Mouse (Mus musculus): Measurements from ENCODE around the gene Tubal3.
"Not testable (repeated sequence)": the region's sequence is repeated elsewhere in the genome, so short reads cannot be mapped to it uniquely, and the experiment has no call there.

Gene Tubal3

DNA sequence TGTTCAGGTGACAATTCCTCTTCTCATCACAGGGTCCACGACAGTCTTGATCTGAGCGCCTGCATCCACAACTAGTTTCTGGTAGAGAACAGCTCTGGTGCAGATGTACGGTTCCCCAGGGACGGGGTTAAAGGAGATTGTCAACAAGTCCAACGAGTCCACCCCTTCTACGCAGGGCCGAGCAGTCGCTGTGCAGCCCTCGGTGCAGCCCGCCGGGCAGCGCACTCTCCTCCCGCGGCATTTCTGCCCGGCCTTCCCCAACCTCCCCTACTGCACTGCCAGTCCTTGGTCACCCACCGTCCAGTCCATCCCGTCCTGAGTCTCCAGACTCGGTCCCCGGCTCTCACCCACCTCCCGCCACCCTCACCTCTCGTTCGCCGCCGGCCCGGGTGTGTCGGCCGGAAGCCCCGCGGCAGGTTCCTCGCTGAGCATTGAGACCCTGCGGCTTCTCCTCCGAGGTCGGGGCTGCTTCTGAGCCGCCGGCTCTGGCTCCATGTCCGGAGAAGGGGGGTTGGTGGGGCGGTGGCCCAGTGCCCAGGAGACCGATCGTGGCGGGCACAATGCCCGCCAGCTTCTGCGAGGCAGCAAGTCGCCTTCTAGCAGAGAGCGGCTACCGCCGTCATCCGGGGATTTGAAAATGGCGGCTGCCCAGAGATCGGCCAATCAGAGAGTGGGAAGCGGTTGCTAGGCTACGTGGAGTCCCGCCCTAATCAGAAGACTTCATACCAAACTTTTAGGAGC lies at the start of gene Tubal3, which contains the start of gene Net1:
TSS of gene Tubal3 (plus strand) at position 704 of the 741 bp plus-strand sequence.
TSS of gene Net1 (minus strand) at position 650 of the 741 bp plus-strand sequence.
- CTCF ChIA-PET: no interaction called here

DNA sequence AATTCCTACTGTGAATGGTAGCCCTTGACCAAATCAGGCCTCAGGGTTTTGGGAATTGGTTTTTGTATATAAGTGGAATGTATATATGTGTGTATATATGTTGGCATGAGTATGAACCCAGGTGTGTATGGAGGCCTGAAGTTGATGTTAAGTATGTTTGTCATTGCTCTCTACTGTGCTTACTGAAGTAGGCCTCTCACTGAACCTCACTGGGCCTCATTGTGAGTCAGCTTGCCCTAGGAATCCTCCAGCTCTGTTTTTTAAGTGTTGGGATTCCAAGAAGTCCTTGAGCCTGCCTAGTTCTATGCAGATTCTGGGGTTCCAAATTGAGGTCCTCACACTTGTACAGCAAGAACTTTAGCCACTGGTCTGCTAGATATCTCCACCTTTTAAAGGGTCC lies 48.2 kb upstream of the Tubal3 start:
- CTCF ChIA-PET: no interaction called here

DNA sequence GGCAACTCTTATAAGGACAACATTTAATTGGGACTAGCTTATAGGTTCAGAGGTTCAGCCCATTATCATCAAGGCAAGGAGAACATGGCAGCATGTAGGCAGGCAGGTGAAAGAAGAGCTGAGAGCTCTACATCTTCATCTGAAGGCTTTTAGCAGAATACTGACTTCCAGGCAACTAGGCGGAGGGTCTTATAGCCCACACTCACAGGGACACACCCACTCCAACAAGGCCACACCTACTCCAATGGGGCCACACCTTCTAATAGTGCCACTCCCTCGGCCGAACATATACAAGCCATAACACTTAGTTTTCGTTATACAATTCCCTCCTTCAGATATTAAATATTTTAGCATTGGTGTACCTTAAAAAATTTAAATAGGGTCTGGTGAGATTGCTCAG lies 45.2 kb upstream of the Tubal3 start:
- CTCF ChIA-PET: interaction anchor here (0.7 kb wide), 1 partner anchor 48 kb away, joined by 3 read pairs; no protein-coding TSS in a partner anchor

DNA sequence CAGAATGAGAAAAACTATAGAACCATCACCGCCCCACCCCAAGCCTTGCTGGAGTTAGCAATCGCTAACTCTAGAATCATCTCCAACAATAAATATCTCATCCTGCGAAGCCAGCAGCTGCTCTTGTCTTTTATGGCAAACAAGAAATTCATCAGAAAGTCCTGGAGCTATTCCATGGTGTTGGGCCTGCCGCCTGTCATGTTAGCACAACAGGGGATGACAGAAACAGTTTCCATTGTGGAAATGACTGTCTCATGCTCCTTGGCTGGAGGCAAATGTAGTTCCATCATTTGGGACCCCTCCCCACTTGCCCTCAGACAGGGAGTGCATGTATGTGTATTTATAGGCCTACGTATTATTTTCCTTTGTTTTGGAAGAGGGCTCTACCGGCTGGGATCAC lies 41.6 kb upstream of the Tubal3 start:
- CTCF ChIA-PET: no interaction called here

DNA sequence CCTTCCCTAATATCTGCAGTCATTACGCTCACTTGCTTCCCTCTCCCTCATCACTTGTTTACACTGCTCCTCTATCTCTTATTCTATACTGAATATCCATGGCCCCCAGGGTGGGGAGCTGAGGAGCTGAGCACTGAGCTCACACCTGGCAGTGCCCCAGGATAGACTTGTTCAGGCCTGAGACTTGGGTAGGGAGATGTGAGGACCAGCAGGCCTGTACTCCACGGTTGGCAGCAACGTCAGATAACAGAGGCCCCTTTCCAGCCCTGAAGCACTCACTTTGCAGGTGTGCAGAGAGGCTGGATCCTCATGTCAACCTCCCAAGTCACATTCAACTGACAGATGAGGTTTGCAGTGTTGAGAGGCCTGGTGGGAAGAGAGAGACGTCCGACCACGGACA lies 40.9 kb upstream of the Tubal3 start:
- CTCF ChIA-PET: no interaction called here

DNA sequence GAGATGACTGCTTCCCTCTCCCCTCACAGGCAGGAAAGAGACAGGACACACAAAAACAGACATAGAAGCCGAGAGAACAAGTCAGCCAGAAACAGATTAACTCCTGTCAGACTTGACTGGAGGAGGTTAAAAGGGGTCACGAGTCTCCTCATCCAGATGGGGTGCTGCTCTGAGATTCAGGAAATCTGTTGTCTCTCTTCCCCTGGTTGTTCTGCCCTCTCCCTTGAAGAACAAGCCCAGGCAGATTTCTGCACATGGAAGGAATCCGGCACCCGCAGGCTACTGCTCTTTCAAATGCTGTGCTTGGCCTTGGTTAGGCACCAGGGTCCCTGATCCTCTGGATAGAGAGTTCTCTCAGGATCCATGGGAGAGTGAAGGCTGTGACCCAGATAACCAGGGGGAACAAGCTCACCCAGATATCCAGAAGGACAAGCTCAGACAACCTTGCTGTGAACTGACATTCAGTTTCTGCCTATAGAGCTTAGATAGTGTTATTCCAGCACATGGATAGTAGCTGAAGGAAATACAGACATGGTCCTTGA lies 40.3 kb upstream of the Tubal3 start:
- CTCF ChIA-PET: no interaction called here

DNA sequence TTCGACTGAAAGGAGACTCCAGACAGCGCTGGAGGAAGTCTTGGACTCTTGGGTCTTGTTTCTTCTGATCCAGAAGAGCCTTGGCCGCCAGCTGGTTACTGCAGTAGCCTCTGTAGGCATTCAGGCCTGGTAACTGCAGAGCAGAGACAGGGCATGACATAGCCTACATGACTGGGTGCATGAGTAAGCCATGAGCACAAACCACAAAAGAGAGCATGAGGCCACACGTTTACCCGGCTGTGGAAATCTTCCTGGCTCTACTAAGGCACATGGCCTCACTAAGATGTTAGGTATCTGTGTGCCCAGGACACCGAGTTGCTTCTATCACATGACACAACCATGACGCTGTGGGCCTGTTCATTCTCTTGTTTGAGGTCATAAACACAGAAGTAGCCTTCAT lies 31.4 kb upstream of the Tubal3 start:
- CTCF ChIA-PET: no interaction called here

DNA sequence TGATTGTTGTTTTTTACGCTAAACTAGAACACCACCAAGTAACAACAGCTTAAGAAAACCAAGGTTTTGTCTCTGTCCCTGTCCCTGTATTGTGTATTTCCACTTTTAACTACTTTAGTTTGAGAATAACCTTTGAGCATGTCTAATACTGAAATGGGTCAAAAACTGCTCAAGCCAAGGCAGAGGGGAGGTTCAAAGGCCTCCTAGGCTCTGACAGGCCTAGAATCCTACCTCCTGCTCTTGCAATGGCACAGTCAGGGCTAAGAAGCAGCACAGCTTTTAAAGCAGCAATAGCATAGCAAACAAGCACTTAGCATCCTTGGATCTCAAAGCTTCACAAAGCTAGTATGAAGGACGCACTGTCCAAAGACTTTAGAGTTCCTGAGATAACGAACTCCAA lies 29.0 kb upstream of the Tubal3 start:
- CTCF ChIA-PET: no interaction called here

DNA sequence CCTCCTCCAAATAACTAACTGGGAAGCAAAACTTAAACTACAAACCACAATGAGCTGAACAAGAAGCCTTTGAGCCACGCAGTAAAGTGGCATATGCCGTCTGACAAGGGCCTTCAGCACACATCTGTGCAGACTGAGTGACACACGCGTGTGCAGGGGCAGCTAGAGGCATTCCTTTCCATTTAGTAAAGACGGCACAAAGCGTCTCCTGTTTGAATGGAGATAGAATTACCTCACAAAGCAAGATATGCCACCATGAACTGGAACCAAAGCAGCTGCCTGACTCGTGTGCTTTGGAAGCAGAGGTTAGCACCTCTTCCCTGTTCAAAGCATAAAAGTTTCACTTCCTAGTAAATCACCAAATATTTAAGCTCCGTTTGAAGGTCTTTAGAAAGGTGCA lies 28.0 kb upstream of the Tubal3 start:
- CTCF ChIA-PET: no interaction called here

DNA sequence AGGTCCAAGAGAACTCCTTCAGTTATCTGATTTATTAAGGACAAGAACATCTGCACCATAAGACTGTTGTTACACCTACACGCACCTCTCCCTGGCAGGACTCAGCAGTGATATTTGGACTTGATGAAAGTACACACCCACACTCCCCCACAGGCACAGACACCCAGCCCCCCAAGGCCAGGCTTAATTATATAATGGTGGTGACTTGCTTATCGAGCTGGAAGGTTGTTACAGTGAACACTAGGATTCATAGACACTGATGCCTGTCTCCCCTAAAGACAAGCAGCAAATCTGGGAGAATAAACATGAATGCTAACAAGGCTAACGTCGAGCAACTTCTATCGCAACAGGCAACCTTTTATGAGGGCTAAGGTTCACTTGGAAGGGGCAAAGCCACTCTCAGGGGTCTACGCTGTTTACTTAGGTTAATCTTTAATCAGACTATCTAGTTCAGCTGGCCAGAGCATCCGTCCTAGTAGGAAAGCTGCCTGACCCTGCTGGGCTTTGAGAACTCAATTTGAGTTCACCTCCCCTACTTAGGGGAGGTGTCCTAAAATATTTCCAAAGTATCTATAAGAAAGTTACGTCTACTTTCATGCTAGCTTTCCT lies 26.5 kb upstream of the Tubal3 start:
- CTCF ChIA-PET: interaction anchor here (0.8 kb wide), 1 partner anchor 68 kb away, joined by 3 read pairs; no protein-coding TSS in a partner anchor

DNA sequence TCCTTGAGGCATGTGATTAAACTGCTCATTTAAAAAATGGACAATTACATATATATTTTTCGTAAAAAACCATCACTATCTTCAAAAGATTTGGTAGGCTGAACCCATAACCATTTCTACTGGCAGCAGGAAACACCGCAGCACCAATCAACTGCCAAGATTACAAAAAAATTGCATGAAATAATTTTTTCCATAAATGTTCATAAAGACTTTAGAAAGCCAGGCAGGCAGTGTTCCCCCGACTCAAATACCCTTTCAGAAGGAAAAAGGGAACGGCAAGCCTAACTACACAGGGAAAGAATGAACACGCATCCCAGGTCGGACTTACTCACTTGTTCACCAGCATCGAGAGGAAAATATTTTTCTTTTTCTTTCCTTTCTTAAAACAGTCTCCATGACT lies 25.5 kb upstream of the Tubal3 start:
- CTCF ChIA-PET: interaction anchor here (1.5 kb wide), 1 partner anchor 227 kb away, joined by 6 read pairs; no protein-coding TSS in a partner anchor

DNA sequence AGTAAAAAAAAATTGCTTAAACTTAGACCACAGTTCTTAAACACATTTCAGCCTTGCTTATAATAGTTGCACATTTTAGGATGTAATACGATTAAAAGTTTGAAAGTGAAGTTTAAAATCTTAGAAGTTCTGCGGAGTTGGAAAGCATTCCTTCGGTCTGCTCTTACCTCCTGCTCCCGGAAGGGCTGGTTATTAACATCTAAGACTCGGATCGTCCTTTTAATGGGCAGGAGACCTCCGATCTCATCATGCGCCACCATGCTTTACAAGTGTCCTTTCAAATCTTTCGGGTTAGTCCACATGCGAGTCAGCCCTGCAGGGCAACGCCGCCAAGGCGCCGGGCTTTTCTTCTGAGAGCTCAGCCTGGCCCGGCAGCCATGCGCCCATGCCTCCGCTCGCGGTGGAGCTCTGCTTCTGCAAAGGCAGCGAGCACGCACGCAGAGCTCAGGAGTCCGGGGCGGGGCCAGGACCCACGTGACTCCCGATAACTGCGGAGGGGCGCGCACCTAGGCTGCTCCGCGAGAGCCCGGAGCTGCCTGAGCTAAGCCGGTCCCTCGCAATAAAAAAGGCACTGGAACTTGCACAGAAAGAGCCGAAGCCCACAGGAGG lies 24.8 kb upstream of the Tubal3 start:
- CTCF ChIA-PET: interaction anchor here (0.6 to 1.5 kb wide), 2 partner anchors 228 to 266 kb away, joined by 4 to 6 read pairs; no protein-coding TSS in a partner anchor

DNA sequence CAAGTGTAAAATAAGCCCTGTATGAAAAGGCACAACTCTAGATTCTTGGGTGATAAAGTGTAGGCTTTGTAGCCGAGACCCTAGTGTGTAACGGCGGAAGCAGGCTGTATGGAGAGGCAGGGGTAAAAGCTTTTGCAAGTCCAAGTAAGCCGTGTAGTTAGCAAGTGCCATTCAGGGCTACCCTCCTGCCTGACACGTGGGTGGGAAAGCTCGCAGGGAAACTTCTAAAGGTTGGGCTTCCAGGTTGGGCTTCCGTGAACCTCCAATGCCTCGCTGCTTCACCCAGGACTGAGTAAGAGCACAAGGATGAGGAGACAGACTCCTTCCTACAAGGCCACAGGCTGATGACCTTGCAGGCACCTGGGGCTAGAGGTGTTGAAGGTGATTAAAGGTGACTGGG lies 23.5 kb upstream of the Tubal3 start:
- CTCF ChIA-PET: interaction anchor here (0.7 kb wide), 2 partner anchors 71 to 519 kb away, joined by 3 to 11 read pairs; no protein-coding TSS in a partner anchor

DNA sequence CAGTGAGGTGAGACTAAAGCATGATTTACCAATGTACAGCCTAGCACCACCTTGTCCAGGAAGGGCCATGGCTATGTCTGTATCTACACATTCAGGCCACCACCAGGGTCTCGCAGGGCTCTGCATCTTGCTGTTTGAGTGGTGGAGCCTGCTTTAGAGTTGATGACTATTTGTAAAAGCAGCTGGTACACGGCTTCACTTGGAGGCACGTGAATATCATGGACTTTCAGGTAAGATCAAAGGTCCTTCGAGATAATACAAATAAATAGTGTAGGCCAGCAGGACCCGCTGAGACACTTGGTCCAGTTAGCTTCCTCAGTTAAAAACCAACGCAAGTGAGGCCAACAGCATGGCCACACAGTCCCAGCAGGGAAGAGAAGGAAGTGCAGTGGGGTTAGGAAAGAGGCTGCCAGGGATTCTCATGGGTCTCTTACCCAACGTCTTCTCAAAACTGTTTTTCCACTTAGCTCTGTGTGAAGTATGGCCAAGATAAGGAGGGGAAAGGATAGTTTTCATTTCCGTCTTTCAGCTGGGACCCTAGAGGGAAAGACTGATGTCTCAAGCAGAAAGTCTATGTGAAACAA lies 22.6 kb upstream of the Tubal3 start:
- CTCF ChIA-PET: no interaction called here

DNA sequence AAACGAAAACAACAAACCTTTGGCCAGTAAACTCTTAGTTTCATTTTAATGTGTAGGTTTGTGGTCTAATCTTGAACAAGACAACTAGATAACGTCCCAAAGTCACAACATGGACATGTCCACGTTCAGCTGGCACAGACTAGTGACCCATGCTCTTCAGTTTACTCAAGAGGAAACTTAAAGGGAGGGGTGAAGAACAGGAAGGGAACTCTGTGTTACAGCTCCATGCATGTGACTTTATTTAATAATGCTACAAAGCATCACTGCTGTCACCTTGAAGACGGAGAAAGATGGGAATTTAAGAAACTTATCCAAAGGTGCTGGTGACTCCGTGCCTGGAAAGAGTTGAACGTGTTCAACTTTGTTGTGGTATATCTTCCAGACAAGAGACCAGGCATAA lies 22.0 kb upstream of the Tubal3 start:
- CTCF ChIA-PET: no interaction called here

DNA sequence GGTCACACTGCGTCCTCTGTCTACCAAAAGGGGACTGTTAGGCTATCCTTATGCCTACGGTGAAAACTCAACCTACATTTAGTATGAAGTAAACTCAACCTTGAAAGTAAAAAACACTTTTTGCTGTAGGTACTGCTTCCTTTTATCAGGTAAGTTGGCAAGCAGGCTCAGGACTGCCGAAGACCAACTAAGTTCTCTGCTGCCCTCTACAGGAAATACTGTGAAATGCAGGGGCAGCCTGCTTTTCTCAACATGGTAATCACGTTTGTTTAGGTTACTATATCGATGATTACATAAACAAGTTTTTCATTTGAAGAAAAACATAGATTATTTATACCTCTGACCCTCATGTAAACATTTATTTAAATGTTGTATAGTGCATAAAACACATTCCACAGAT lies 21.2 kb upstream of the Tubal3 start:
- CTCF ChIA-PET: no interaction called here

DNA sequence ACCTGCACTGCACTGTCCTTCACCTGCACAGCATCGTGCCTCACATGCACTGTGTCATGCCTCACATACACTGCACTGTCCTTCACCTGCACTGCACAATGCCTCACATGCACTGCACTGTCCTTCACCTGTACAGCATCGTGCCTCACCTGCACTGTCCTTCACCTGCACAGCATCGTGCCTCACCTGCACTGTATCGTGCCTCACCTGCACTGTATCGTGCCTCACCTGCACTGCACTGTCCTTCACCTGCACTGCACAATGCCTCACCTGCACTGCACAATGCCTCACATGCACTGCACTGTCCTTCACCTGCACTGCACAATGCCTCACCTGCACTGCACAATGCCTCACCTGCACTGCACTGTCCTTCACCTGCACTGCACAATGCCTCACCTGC lies 19.9 kb upstream of the Tubal3 start:
- CTCF ChIA-PET: not testable (repeated sequence)

DNA sequence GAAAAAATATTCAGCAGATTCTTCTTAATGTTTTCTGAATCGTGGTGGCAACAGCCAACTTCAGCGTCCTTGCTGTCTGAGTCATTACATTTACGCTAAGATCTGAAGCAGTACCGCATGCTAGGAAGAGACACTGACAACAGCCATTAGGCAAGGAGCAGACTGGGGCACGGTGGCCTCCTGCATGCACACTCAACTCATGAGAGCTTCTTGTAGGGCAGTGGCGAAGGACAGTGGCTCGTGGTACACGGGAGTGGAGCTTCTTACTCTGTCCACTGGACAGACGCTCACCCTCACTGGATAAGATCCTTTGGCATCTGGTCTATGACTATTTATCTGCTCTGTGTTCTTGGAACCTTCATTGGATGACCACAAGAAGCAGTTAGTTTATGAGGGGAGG lies 18.8 kb upstream of the Tubal3 start:
- CTCF ChIA-PET: no interaction called here

DNA sequence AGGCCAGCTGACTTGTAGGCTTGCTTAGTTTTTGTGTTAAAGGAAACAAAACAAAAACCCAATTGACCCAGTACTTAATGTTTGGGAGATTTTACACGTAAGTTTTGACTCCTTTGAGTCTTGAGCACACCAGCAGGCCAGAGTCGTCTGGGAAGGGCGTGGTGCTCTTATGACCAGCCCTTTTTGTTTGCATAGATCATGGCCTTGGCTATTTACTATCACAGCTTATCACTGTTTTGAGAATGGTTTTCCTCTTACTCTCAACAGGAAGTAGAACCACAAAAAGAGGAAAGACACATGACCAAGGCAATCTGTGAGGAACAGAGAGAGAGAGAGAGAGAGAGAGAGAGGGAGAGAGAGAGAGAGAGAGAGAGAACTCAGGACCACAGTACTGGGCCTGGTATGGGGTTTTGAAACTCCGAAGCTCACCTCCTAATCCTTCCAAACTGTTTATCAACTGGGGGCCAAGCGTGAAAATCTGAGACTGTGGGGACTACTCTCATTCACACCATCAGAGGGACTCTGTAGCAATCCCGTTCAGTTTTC lies 10.8 kb upstream of the Tubal3 start:
- CTCF ChIA-PET: interaction anchor here (0.6 kb wide), 1 partner anchor 56 kb away, joined by 4 read pairs; no protein-coding TSS in a partner anchor

DNA sequence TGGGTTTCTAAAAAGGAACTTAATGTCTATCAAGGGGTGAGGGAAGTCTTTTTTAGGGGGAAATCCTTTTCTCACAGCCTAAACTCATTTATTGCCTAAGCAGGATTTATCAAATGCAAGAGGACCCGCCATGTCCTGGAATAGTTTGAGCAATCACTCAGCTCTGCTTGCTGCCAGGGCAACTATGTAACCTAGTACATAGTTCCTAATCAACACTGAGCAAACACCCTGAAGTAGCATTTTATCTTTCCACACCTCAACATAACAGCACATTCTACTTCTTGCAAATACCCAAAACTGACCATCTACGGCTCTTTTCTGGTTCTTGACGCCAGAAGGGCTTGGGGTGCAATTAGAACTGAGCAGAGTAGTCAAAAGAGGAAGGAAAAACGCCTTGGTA lies 9.8 kb upstream of the Tubal3 start:
- CTCF ChIA-PET: no interaction called here

DNA sequence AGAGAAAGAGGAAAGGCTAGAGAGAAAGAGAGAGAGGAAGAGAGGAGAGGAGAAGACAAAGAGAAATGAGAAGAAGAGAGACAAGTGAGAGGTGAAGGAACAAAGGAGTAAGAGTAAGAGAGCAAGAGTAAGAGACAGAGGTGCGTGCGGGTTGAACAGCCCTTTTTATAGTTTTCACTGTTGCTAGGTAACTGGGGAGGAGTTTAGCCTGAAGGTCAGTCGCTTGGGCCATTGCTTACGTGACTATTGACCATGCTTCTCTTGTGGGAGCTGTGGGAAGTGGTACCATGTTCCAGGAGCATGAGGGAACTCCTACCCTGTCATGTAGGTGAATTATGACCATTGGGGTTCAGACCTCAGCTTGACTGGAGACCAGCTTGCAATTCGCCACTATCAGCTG lies 7.7 kb upstream of the Tubal3 start:
- CTCF ChIA-PET: no interaction called here

DNA sequence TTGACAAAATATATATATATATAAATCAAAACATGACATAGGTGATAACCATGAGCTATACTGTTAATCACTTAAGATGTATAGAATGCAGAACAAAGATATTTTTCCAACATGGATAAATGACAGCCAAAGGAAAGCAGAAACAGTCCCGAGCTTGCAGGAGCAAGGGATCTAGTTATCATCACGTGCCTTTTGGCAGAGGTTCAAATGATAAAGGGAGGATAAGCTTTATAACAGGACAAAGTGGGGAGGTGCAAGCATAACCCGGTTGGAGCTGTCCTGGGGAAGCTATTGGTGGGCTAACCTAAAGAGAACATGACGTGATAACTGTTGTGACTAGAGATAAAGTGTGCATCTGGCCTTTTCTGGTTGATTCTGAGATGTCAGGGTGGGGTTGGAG lies 4.6 kb upstream of the Tubal3 start:
- CTCF ChIA-PET: interaction anchor here (0.9 kb wide), 1 partner anchor 18 kb away, joined by 4 read pairs; no protein-coding TSS in a partner anchor
